Mouse (Mus musculus) cerebellum, adult 2 months (tissue): ENCODE measurements around the gene Tnfaip2.

Experiments
- CTCF ChIP-seq: fragments of 200-500 bp; IDR thresholded peaks from 2 replicates; pipeline ENCODE4 v1.5.1; 2011; ENCODE audit warnings: low read depth, mild to moderate bottlenecking, control low read depth, low read length, moderate library complexity, borderline replicate concordance; ENCODE audit not compliant: insufficient read depth
- POLR2A ChIP-seq: fragments of 200-500 bp; IDR thresholded peaks from 2 replicates; pipeline ENCODE4 v1.6.1; 2011; ENCODE audit warnings: low read length, control low read depth, borderline replicate concordance; ENCODE audit not compliant: insufficient read depth

DNA sequence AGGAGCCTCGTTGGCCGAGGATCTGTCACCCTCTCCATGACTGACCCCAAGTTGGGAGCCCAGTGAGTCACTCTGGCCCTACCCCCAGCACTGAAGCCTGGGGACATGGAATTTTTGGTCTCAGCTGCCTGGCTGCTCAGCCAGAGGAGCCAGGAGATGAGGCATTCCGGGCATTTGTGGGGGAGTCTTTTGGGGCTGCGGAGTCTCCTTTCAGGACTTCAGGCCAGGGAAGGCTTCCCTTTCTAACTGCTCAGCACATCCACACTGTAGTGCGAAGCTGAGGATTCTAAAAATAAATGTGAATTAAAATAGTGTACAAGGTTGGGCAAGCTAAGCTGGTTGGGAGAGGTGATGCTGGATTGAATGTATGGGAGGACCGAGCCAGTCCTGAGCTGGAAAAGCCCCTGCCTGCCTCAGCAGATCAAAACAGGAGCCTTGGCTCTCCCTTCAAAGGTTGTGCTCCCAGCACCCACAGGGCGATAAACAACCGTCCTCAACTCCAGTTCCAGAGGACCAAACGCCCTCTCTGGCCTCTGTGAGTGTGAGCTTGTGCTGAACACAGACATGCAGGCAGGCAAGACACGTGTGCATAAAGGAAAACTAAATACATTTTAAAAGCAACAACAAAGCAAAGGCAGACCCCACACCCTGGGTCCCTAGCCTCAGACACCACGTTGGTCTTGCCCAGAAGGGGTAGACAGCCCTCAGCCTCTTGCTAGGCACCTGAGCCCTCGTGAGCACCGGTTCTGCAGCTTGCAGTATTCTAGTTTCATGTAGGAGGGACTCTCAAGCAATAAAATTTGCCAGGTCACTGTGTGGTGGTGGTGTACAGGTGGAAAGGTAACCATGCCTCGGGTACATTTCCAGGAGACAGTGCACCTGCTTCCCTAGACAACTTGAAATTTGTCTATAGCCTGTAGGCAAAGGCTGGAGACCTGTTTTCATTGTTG, 11.1 kb upstream of the Tnfaip2 start:
- no peak for TF ChIP-seq CTCF
- TF ChIP-seq POLR2A: no peak
